Mouse (Mus musculus): ENCODE results near the gene Nploc4.

DNA sequence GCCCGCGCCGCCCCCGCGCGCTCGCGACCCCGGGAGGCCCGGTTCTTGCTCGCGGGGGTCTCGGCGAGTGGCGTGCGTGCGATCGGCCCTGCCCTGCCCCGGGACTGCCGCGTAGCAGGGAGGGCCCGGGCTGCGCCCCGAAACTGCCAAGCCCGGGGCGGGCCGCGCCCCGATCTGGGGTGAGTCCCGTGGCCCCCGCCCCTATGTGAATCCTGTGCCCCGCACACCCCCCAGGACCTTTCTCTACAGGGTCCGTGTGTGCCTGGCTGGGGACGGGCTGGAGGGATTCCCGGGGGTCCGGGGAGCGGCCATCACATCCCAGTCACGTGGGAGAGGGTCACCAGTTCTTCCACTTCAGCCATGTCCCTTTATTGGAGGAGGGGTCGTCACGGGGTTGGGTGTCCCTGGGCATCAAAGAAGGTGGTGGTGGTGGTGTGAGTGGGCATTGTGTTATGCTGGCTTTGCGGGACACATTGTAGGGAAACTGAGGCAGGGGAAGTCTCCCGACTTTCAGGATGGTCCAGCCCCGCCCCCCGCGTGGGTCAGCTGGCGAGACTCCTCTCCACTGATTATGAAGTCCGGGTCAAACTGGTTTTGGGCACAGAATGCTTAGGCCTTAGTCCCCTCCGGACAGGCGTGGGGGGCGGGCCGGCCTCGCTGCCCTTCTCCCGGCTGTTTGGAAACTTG lies 88.7 kb downstream of the Nploc4 start:
- TF ChIP-seq CTCF (IDR thresholded peaks at IDR 0.05; ENCODE audit: low read depth, low read length) (no peak), POLR2A (IDR thresholded peaks at IDR 0.05; ENCODE audit: extremely low read depth, insufficient read depth, low read length) (no peak)
